Mouse (Mus musculus): ENCODE data around the gene Krt75.
"Not testable (repeated sequence)": the region's sequence is repeated elsewhere in the genome, so short reads cannot be mapped to it uniquely, and the experiment has no call there.

The Krt75 gene

DNA sequence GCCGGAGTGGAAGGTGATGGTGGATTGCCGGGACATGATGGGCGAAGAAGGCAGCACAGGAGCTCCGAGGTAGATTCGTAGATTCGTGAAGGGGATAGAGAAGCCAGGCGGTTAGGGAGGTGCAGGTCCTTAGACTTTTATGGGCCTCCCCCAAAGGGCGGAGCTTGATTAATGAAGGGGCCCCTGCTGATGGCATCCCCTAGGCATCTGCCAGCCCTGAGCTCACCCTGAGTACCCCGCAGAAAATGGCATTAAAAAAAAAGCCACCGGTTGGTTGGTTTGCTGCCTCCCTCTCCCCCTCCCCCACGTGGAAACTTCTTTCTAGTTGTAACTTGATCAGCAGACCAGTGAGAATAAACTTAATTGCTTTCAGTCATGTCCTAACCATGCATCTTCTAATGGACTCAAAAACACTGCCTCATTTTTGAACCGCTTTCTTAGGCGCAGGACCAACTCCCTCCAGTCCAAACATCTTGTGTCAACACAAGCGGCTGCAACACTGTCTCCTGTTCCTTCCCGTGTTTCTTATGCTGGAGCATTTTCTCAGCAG, at the start of gene Krt75:
TSS of gene Krt75 (minus strand) at position 109 of the 550 bp plus-strand sequence.
- DNase-seq, result no peak

GRCm38 (mm10) chr15:101599123-101599522, 25.4 kb upstream of the Krt75 start:
- DNase-seq, result no peak

DNA sequence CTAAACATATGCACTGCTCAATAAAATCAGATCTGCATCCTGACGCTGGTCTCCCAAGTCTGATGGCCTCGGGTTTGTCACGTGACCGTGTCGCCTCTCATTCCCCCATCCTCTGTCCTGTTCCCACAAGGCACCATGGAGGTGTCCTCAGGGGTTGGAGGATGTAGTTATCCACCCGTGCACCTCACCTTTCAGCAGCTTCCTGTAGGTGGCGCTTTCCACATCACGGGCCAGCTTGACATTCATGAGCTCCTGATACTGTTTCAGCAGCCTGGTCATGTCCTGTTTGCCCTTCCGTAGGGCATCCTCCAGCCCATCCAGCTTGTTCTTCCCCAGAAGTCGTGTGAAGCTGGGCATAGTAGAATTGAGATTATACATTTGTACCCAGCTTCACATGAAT, 14.5 kb upstream of the Krt75 start:
- DNase-seq, result no peak

- no peak for DNase-seq
These were observed 10.8 kb upstream of the Krt75 start for GRCm38 (mm10) chr15:101584456-101584855.

DNA sequence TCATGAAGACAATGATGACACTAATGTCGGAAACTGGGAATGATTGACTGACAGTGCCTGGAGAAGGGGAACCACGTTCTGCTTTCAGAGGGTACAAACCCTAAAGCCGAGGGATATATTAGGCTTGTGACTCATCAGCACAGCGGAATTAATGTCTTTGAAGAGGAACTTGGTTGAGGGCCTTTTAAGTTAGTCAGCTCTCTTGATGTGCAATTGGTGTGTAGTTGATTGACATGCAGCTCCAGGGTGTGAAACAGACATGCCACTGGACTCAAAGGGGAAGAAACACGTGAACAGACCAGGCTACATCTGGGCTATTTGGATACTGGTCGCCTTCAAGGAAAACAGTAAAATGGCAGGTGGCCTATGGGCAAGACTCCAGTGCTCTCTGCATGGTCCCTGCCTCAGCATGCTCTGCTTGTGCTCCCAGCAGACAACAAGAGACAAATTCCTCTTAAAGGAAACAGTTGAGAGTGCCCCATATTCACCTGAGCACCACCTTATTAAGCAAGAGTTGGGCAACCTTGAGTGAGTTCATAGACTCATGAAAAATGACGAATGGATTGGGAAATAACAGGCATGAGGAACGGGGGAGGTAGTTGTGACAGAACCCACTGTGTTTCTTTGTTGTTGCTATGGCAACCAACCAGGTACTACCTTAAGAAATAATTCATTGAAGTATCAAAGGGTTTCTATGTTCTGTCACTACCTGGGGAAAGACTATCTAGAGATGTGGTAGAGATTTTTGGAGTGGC, 9.7 kb upstream of the Krt75 start:
- no peak for DNase-seq

DNA sequence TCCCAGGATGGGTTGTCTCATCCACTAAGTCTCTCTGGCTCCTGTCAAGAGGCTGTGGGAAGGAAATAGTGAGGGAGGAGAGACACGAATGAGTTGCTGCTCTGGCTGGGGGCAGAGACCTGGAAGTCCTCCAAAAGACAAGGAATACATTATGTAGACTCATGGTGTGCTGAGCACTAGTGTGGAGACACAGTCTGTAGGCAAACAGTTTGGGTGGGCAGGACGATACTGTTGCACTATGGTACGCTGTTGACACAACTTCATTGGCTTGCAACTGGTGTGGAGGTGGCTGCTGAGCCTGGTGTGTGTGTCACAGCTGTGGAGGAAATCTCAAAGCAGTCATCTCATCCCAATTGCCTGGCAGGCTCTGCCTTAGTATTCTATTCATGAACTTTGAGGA, 8.0 kb upstream of the Krt75 start:
- no peak for DNase-seq

DNA sequence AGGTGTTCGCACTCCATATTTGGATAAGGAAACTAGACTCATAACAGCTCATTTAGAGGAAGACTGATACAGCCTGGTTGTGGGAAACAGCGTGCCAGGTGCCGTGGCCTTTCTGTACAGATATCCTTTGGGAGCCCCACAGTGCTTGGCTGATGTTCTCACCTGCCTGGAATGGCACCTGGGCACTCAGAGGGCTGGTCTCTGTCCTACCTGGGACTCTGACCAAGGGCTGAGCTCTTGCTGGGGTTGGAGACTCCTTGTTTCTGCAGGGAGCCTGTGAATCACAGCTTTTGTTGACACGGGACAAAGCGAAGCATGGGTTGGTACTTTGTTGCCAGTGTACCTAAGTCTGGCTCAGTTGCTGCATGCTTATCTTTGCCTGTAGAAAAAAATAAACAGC, 1.8 kb upstream of the Krt75 start:
- DNase-seq, result no peak

DNA sequence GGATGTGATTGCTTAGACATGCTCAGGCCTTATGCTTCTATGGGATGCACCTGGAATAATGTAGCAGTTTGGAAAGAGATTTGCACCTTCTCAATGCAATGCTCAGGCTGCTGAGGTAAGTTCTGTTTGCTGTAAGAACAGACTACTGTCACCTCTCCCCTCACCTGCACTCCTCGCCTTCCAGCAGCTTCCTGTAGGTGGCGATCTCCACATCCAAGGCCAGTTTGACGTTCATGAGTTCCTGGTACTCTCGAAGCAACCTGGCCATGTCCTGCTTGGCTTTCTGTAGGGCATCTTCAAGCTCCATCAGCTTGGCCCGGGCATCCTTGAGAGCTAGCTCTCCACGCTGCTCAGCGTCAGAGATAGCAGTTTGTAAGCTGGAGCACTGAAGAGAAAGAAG, 5.9 kb downstream of the Krt75 start:
- DNase-seq, result no peak

GRCm38 (mm10) chr15:101562850-101563249, 10.9 kb downstream of the Krt75 start, which contains the start of gene Krt90:
Gene Krt90 (minus strand): TSS chr15:101562950.
- no peak for DNase-seq

GRCm38 (mm10) chr15:101558034-101558646, 15.6 kb downstream of the Krt75 start:
- no peak for DNase-seq

DNA sequence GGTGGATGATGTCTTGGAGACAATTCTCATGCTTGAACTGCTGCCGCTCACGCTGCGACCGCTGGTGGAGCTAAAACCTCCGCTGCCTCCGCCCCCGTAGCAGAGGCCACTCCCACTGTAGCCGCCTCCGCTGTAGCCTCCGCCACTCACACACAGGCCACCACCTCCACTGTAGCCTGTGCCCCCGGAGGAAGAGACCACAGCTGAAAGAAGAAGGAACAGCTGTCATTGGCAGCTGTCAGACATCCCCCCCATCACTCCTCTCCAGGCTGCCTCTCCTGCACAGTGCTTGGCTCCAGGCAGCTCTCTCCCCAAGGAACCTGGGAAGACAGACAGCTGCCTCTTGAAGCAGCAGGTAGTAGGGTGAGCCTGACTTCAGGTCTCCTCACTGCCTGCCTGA, 20.5 kb downstream of the Krt75 start:
- no peak for DNase-seq

GRCm38 (mm10) chr15:101552188-101552587, 21.5 kb downstream of the Krt75 start:
- DNase-seq, result no peak

DNA sequence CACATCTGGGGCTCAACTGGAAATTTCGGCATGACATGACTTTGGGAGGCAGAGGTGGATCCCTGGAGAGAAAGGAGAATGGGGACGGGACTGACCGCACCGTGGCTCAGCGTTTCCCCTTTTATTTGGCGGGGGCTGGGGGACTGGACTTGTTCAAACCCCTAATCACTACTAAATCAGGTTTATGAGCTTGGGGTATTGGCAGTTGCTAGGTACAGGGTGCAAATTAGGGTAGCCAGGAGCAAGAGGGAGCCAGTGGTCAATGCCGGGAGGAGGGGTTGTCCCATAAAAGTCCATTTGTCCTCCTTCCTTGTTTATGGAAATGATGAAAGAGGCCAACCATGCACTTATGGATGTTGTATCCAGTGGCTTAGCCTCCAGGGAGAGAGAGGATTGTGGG, 23.1 kb downstream of the Krt75 start, which contains the start of gene Krt82:
TSS of gene Krt82 (minus strand) at position 101 of the 400 bp plus-strand sequence.
- DNase-seq, result no peak

- no peak for DNase-seq
These were observed 29.2 kb downstream of the Krt75 start for GRCm38 (mm10) chr15:101544478-101544877.

- no peak for DNase-seq
These were observed 31.2 kb downstream of the Krt75 start for GRCm38 (mm10) chr15:101542543-101542942.

DNA sequence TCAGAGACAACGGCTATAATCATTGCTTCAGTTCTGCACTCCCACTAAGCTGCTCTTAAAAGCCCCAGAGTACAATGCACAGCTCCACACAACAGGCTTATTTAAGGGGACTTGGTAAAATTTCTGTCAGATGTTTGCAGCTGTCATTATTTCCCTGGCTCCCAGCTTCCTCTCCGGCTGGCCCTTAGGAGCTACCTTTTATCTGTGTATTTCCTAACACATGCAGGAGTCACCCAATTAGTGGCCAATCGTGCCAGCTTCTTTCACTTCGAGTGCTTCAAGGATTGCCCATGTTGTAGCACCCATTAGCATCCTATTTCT, 35.2 kb downstream of the Krt75 start:
- no peak for DNase-seq

DNA sequence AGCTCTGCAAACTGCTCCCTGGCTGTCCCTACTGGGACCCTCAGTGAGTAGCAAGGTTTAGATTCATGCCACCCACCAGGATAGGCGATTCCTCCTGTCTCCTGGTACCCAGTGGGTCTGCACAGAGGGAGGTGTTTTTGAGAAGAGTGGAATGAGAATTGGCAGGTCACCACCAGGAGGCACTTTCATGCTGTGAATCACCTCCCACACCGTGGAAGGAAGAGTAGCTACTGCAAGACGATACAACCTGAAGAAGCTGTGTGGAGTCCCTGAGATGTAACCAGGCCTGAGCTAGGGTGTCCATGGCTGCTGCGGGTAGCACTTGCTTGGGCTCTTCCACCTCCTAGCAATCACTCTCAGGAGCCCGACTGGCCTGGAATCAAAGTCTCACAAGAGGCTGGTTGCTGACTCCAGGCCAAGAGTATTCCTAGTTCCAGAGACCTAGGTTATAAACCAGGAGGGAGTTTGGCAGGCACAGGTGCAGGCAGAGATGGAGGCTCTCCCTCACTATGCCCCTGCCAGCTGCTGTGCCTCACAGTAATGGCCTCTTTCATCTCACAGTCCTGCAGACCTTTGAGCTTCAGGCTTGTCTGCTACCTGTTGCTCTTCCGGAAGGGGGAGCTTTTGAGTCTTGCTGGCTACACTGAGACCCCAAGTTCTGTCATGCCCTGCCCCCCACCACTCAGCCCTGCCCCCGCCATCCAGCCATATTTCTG, 35.7 kb downstream of the Krt75 start:
- DNase-seq, result no peak

- DNase-seq, result no peak
These were observed 37.5 kb downstream of the Krt75 start for GRCm38 (mm10) chr15:101536054-101536850.

- no peak for DNase-seq
These were observed 41.0 kb downstream of the Krt75 start, which contains the start of gene Krt84 for GRCm38 (mm10) chr15:101532720-101533119. Gene Krt84 (minus strand): TSS chr15:101532820.

DNA sequence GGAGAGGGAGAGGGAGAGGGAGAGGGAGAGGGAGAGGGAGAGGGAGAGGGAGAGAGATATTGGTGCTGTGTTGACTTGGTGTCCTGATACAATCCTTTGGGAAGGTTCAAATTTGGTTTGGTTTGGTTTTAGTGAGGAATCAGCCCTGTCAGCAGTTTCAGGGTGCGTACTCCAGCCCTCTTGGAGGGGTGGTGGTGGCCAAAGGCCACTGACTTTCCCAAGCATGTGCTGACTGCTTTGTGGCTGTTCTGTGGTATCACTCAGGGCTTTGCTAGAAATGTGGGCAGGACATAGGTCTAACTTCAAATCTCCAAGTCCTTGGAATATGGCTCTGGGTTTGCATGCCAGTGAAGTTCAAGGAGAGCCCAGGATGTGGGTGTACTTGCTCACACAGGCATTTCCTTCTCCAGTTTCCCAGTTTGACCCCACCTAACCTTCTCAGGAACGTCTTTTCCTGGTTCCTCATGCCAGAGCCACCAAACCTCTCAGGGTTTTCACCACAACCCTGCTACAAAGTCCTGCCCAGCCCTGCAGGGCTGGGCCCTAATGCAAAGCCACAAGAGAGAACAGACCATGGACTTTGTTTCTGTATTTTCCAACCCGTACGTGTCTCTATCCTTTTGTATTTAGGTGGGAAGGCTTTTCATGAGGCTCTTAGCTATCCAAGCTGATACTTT, 51.0 kb downstream of the Krt75 start:
- DNase-seq, result no peak

DNA sequence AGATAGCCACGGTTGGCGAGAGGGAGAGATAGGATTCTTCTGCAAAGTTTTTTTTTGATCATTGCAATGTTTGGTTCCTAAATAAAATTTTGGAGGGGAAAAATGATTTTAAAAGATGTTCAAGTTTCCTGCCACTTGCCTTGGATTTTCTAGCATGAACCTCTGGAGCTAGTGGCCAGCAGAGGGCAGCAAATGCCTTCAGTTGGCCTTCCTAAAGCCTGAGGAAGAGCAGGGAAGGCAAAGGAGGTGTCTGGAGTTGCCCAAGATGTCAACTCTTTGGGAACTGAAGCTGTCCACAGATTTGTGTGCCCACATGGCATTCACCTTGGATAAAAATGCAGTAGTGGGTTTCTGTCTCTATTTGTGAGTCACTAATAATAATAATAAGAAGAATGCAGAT, 53.9 kb downstream of the Krt75 start:
- peak; percentile 47 for DNase-seq

DNA sequence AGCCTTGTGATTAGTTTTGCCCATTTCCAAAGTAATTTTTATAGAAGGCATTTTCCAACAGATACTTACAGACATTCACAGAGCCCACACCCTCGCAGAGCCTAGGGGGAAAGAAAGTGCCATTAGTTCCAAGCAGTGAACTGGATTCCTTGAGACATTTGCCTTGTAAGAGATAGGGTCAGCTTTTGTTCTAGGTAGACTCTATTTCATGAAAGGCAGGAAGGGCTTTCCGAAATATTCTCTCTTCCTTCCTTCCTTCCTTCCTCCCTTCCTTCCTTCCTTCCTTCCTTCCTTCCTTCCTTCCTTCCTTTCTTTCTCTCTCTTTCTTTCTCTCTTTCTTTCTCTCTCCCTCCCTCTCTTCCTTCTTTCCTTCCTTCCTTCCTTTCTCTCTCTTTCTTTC, 56.5 kb downstream of the Krt75 start, which contains the start of gene Gm49425:
TSS of gene Gm49425 (minus strand) at position 101 of the 400 bp plus-strand sequence.
- not testable (repeated sequence) for DNase-seq

Measured in cerebellum, adult 9-11 months (tissue).